Mouse (Mus musculus): ENCODE measurements around the gene Mycbp.
A peak's percentile ranks its signal among the peaks of the same experiment; 100 is the strongest.
"Not testable (repeated sequence)": the region's sequence is repeated elsewhere in the genome, so short reads cannot be mapped to it uniquely, and the experiment has no call there.

Mycbp gene

DNA sequence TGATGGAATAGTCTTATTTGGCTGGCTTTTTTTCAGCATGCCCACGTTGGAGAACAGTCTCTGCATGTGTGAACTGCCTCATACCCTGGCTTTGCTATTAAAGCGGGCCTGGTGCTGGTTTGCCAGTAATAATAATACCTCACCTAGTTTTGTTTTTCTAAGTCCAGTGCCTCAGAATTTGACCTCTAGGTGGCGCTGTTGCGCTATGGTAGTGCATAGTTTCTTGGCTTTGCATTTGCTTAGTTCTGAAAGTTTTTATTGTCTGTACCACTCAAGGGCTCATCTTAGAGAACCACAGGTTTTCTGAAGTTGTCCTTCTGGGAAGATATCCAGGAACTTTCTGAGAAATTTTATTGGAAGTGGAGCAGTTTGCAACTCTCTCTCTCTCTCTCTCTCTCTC, 35.2 kb downstream of the Mycbp start:
- DNase-seq (ENCODE audit: extremely low spot score, low spot score), result peak; percentile 82

DNA sequence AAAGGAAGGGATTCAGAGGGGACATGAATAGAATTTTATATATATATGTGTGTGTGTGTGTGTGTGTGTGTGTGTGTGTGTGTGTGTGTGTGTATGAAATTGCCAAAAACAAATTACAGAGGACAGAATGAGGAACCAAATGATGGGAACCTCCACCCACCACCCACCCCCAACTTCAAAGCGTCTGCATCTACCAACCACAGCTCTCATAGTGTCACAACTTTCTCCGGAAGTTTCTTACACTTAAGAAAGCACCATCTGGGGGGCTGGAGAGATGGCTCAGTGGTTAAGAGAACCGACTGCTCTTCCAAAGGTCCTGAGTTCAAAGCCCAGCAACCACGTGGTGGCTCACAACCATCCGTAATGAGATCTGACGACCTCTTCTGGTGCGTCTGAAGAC, 36.2 kb downstream of the Mycbp start:
- not testable (repeated sequence) for DNase-seq (ENCODE audit: extremely low spot score, low spot score)

DNA sequence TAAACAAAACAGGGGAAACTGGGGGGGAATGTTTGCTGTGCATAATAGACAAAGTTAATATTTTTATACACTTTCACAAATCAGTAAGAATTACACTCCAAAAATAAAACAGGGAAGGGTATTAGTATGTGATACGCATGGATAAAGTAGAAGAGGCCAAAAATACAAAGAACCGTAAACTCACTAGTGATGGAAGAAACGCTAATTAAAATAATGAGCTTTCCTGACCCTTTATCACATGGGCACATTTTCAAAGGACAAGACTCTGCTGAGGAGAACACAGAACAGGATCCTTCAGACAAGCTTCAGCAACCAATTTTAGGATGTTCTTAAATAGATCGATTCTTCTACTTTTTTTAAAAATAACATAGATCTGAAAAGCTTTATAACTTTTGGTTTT, 42.1 kb downstream of the Mycbp start:
- DNase-seq (ENCODE audit: extremely low spot score, low spot score), result no peak

DNA sequence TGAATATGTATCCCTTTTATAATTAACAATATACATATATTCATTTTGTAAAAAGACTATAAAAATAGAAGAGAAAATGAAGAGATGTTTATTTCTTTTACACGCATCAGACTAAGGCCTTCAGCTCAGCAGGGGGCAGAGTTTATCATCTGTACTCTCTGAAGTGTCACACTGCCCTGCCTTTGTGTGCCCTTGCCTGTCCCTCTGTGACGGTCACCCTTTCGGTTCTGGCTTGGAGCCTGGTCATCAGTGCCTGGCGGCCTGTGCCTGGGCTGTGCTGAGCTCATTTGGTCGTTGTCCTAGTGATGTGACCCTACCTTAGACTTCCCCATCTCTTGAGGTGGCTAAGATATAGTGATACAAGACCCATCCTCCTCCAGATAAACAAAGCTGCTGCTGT, 42.5 kb downstream of the Mycbp start:
- no peak for DNase-seq (ENCODE audit: extremely low spot score, low spot score)

DNA sequence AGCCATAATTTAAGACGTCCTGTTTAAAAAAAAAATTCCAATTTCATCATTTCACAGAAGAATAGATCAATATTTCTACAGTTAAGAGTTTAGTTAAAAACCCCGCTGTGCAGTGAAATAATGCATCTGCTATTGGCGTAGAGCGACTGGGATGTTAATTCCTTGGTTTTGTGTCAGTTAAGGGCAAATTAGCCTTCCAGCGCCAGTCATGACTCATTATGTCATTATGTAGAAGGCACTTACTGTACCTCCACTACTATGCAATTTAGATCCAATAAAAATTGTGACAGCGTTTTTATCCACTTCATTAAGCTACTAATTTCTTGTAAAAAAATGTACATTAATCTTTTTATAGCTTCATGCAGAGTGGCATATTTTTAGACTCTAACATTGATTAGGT, 44.3 kb downstream of the Mycbp start:
- no peak for DNase-seq (ENCODE audit: extremely low spot score, low spot score)

DNA sequence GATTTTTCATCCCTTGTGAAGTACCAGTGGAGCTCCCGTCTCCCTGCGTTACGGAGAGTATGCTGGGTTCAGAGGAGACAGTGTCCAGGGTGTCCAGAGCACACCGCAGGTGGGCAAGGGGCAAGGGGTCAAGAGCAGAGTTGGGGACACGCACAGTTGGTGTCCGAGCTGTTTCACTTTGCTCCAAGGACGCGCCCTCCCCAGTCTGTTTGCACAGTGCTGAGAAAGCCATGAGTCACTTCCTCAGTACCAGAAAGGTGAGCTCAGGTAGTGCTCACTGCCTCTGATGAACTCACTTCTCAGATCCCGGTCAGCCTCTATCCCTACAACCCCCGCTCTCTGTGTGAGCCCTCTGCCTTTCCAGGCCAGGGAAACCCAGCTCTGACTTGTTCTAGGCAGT, 45.0 kb downstream of the Mycbp start:
- no peak for DNase-seq (ENCODE audit: extremely low spot score, low spot score)

DNA sequence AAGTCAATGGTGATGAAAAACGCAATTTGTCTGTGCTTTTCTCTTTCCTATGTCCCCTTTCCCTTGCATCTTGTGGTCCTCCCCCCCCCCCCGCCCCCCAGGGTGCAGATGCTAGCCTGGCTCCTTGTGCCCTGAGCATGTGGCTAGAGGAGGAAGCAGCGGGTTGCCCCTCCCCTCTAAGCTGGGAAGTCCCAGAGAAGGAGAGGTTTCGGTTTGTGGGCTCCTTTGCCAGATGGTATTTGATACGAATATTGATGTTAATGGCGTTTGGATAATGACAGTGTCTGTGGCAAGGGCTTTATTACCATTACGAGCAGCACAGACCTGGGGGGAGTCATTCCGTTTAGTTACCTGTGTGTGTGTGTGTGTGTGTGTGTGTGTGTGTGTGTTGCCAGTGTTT, 47.4 kb downstream of the Mycbp start:
- DNase-seq (ENCODE audit: extremely low spot score, low spot score), result no peak

DNA sequence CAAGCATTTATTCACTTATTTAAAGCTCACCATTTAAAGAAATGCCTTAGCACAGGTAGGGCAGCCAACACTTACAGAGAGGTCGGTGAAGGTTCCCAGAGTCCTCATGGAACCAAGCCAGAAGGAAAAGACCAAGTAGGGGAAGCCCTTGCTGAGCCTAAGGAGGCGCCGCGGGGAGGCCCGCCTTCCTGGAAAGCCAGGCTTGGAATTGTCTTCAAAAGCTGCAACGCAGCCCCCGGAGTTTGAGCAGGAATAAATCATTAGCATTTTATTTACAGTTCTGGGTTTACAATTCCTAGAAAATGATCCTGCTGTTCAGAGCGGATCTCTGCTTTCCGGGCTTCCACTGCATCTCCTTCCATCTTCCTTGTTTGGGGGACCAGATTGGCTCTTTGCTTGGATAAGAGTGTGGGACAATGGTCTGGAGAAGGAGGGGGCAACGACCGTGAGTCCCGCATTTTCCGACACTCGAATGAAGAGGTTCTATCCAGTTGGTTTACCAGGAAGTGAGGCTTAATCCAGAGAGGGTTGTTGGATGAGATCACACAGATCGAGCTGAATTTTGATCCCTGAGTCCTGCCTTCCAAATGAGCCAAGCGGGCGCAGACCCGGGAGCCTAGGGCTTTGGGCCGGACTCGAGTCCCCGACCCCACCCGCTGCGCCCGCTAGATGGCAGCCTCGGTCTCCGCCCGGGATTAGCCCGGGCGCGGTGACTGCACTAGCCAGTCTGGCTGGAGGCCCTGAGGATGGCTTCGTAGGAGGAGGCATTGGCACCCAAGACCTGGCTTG, 52.3 kb downstream of the Mycbp start:
- DNase-seq (ENCODE audit: extremely low spot score, low spot score), result peak; percentile 88

DNA sequence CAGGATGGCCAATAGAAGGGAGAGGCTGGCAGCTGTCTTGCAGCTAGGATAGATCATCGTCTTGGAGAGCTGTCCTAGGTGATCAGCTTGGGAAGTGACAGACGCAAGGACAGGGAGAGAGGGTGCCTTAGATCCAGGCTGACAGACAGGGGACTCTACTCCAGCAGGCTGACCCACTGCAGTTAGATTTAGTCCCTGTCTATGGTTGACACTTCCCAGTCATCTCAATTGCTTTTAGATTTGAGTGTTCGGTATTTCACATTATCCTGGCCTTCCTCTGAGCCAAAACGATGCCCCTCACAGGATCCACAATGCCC, 52.8 kb downstream of the Mycbp start:
- DNase-seq (ENCODE audit: extremely low spot score, low spot score), result no peak

DNA sequence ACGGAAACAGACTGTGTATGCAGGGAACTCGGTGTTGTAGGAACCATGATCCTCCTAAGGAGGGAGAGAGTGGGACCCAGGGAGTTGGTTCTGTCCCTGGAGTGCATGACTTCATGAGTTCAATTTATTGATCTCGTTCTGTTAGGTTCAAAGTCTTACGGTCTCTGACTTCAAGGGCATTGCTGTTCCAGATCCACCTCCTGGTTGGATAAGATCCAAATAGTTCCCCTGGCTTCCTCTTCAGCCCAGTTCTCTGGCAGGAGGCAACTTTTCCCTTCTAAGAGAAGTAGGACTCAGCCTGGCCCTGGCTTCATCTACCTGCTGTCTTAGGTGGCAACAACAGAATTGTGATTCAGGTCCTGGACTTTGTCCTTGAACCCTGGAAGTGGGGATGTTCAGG, 53.3 kb downstream of the Mycbp start:
- DNase-seq (ENCODE audit: extremely low spot score, low spot score), result no peak

DNA sequence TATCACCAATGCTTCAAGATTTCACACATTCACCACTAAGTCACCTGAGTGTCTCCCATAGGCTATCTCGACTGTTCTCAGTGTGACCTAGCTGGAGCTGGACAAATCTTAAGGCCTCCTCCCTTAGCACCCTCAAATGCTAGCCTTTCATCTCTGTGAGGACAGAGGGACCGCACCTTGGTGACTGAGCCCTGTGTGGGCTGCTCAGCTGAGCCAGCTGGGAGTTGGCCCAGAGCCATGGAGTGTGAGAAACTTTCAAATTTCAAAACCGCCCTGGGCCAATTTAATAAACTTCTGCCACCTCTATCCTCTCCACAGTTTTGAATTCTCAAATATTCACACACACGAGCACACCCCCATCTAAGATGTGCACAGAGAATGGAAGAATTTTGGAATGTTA, 56.3 kb downstream of the Mycbp start:
- no peak for DNase-seq (ENCODE audit: extremely low spot score, low spot score)
